Mouse (Mus musculus): Measurements from ENCODE around the gene Nxph4.

- no peak for TF ChIP-seq CTCF (IDR thresholded peaks at IDR 0.05)
- no peak for TF ChIP-seq EP300 (IDR thresholded peaks at IDR 0.05)
Observed at GRCm38 (mm10) chr10:127564301-127564700, 29.9 kb upstream of the Nxph4 start.
